Mouse (Mus musculus) cerebellum, adult 11-12 months (tissue): ENCODE data around the gene Msantd2.
A peak's percentile ranks its signal among the peaks of the same experiment; 100 is the strongest.

Experiments
- DNase-seq: peaks from one replicate; pipeline ENCODE4 v3.0.0; 2022

The Msantd2 gene

GRCm38 (mm10) chr9:37543869-37544440, 54.8 kb downstream of the Msantd2 start:
- DNase-seq: no peak

- peak; percentile 53 for DNase-seq
Observed at GRCm38 (mm10) chr9:37544447-37545165, 55.5 kb downstream of the Msantd2 start.

GRCm38 (mm10) chr9:37545166-37545610, 56.1 kb downstream of the Msantd2 start:
- no peak for DNase-seq

DNA sequence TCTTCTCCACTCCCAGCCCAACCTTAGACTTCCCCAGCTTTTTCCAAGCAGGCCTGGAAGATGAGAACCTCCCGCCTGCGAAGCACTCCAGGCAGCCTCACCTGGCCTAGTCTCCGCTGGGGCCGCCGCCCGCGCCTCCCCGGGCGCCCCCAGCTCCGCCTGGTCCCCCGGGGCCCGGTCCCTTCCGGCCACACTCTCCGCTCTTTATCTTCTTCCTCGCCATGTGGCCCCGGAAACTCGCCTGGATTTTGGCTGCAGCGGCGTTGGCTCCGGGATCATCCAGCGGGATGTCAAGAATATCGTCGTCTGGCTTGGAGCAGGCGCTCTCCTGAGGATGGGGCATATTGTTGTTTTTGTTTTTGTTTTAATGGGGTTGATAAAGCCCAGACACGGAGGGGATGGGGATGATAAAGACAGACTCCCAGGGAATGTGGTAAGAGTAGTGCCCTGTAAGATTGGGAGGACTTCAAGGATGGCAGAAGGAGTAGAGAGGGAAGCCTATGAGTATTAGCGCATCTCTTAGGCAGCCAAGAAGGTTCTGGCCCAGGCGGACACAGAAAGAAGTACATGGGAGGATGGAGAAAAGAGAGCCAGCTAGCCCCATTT, 56.8 kb downstream of the Msantd2 start:
- DNase-seq: no peak

DNA sequence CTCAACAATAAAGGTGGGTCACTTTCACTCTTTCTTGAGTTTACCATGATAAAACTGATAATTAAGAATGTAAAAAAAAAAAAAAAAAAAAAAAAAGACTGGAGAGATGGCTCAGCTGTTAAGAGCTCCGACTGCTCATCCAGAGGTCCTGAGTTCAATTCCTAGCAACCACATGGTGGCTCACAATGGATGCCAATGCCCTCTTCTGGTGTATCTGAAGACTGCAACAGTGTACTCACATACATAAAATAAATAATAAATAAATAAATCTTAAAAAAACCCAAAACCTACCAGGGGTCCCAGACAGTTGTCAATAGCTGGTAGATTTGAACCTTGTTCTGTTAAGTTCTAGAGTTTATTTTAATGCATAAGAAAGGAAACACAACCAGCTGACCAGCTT, 57.8 kb downstream of the Msantd2 start:
- DNase-seq: no peak

DNA sequence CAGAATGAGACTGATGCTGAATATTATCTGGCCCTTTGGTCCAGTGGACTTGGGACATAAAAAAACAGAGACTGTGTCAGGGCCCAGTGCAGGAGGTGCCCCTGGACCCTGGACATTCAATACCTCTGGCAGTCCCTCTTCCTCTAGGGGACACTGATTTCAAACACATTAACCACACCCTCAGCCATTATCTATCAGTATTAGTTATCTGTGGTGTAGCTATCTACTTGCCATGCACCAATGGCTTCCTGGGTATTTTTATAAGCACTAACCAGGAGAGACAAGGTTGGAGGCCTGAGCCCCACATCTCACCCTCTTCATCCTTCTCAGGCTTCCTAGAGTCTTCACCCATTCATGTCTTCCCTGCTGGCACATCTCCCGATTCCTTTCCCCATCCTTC, 61.3 kb downstream of the Msantd2 start:
- no peak for DNase-seq

GRCm38 (mm10) chr9:37551751-37552531, 62.8 kb downstream of the Msantd2 start:
- DNase-seq: no peak

GRCm38 (mm10) chr9:37552536-37553293, 63.6 kb downstream of the Msantd2 start, which contains the start of gene Nrgn:
Gene Nrgn (minus strand): TSS chr9:37552904.
- no peak for DNase-seq

- DNase-seq: no peak
Observed at GRCm38 (mm10) chr9:37554279-37554678, 65.2 kb downstream of the Msantd2 start.

DNA sequence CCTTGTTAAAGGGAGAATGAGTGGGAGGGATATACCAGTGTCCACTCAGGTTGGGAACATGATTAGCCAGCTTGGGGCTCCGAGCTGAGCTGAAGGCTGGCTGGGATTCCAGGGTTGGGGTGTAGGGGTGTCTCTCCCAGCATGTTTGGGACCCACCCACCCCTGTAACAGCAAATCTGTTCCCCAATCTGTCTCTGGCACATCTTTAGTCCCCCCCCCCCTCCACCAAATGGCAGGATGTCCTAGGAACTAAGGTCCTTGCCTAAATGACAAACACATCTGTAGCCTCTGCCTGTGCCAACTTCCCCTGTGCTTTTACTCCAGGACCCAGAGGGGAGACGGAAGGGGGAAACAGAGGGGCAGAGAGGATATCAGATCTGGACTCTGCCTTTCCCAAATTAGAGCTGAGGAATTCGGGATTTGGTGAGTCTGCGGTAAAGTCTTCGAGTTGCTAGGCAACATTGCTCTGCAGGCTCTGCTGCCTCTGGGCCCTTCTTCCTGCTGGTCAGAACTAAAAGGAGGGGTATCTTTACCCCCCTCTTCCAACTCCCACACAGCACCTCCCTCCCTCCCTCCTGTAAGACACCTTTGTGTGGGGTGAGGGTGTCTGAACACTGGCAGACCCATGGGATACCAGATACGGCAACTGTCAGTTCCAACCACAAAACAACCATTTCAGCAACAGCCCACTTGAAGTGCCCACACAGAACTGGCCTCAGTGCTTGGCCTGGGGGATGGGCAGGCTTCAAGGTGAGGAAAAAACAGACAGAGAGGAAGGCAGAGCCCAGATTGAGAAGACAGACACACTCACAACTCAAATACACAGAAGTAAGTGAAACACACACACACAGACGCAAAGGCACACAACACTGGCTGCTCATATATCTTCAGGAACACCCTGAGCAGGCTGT, 66.0 kb downstream of the Msantd2 start, which contains the start of gene Siae:
TSS of gene Siae (plus strand) at position 861 of the 911 bp plus-strand sequence.
- no peak for DNase-seq

GRCm38 (mm10) chr9:37556366-37556765, 67.2 kb downstream of the Msantd2 start:
- no peak for DNase-seq

- DNase-seq: no peak
Observed at GRCm38 (mm10) chr9:37560617-37561016, 71.5 kb downstream of the Msantd2 start.

DNA sequence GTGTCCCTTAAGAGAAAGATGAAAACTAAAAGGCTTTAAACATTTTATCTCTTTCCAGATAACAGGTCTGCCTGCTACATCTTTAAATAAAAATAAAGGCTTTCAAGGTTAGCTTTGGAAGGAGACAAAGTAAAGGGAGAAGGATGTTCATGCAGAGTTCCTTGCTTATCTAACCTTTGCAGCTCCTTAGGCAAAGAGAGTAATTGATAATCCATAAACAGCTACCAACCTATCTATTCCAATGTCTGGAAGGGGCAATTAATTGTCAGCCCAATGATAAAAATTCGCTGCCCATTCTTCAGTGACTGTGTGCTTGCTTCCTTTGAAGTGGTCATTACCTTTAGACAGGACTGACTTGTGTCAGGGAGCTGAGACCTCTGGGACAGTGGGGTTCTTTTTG, 74.7 kb downstream of the Msantd2 start:
- no peak for DNase-seq

DNA sequence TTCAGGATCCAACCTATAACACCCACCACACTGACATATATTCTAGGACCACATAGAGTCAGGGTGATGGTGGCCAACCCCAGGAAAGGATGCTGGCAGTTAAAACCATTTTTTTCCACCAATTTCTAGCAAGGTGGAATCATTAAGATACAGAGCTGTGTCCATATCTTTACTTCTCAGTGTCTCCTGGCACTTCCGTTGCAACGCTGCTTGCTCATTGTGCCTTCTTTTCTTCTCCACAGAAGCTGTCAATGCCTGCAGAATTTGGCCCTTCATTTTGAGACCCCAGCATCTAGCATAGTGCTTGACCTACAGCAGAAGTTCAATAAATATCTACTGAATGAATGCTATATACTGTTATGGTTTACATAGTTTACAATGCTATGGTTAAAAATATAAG, 77.9 kb downstream of the Msantd2 start:
- no peak for DNase-seq

GRCm38 (mm10) chr9:37567454-37567853, 78.3 kb downstream of the Msantd2 start:
- DNase-seq: no peak

GRCm38 (mm10) chr9:37567892-37568604, 78.9 kb downstream of the Msantd2 start:
- DNase-seq: no peak

GRCm38 (mm10) chr9:37568605-37569214, 79.6 kb downstream of the Msantd2 start:
- no peak for DNase-seq

DNA sequence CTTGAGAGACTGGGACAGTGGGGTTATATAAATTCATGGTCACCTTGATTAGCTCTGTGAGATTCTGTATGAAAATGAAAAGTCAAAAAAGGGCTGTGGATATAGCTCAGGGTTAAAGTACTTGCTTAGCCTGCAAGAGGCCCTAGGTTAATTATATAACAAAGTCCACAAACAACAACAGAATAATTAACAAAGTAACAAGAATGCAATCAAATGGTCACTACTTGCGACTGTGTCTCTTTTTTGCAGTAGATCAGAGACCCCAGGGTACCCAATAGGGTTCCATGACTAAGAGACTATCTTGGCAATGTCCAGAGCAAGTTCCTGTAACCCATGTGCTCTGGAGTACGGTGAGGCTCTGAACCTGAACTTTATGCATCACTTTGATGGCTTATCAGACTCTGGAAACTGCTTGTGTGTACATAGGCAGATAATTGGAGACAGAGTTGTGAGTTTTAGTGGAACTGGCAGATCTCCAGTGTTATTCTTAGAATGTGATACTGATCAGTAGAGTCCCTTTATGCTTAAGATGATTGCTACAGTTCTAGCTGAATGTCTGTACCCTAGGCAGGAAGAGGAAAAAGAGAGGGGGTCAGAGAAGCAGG, 80.2 kb downstream of the Msantd2 start:
- no peak for DNase-seq

GRCm38 (mm10) chr9:37572204-37572876, 83.2 kb downstream of the Msantd2 start:
- DNase-seq: no peak
